Mouse (Mus musculus): ENCODE data around the gene Macrod1. TPM values are rescaled to one million over a fixed set of nuclear protein-coding genes. Genes with fewer than 3 reads are reported as not detected.
A peak's percentile ranks its signal among the peaks of the same experiment; 100 is the strongest.

The Macrod1 gene
- polyA plus RNA-seq, 1 experiment from 2014 or later: 3.6 TPM

- ATAC-seq (replicated peaks; ENCODE audit: low FRiP score) (no peak), DNase-seq (ENCODE audit: low spot score) (no peak)
- Histone ChIP-seq H3K4me2 (ENCODE audit: low read depth, low read length, severe bottlenecking) (no peak overlapping the region), H3K9me3 (ENCODE audit: control insufficient read depth, low read length) (no peaks in the 10 kb centered on the region), H3K27me3 (ENCODE audit: control insufficient read depth, insufficient read depth, low read length) (no peaks in the 10 kb centered on the region), H3K36me3 (ENCODE audit: control insufficient read depth, insufficient read depth, low read length) (no peaks in the 10 kb centered on the region), H3K4me3 (ENCODE audit: low read depth, low read length) (no peak overlapping the region), H3K27ac (ENCODE audit: low read depth, low read length) (no peak overlapping the region), H3K4me1 (replicated peaks; ENCODE audit: control insufficient read depth, insufficient read depth, low read length) (peaks cover 19% of the 10 kb centered on the region), H3K9ac (ENCODE audit: low read length) (no peak overlapping the region)
- WGBS: 79% methylated on average over 10 of the region's 10 CpGs
Observed at GRCm38 (mm10) chr19:7102039-7102438, 45.4 kb downstream of the Macrod1 start.

GRCm38 (mm10) chr19:7103349-7103992, 46.9 kb downstream of the Macrod1 start:
- no peak overlapping the region for H3K4me3 ChIP-seq (ENCODE audit: low read depth, low read length)
- peak overlapping the region; percentile 34; the same call in 1 of the 2 replicates for H3K4me2 ChIP-seq (ENCODE audit: low read depth, low read length, severe bottlenecking)

GRCm38 (mm10) chr19:7103993-7104401, 47.4 kb downstream of the Macrod1 start:
- H3K9ac ChIP-seq (ENCODE audit: low read length): peak overlapping the region; percentile 41
- ATAC-seq (replicated peaks; ENCODE audit: low FRiP score): peak; percentile 75
- peak; percentile 73 for DNase-seq (ENCODE audit: low spot score)
- H3K4me1 ChIP-seq (replicated peaks; ENCODE audit: control insufficient read depth, insufficient read depth, low read length): peaks cover 19% of the 10 kb centered on the region
- H3K9me3 ChIP-seq (ENCODE audit: control insufficient read depth, low read length): no peaks in the 10 kb centered on the region
- peak overlapping the region; percentile 34 for H3K4me2 ChIP-seq (ENCODE audit: low read depth, low read length, severe bottlenecking)
- no peak overlapping the region for H3K4me3 ChIP-seq (ENCODE audit: low read depth, low read length)
- no peaks in the 10 kb centered on the region for H3K36me3 ChIP-seq (ENCODE audit: control insufficient read depth, insufficient read depth, low read length)
- no peaks in the 10 kb centered on the region for H3K27me3 ChIP-seq (ENCODE audit: control insufficient read depth, insufficient read depth, low read length)
- H3K27ac ChIP-seq (ENCODE audit: low read depth, low read length): no peak overlapping the region
- WGBS: 16% methylated on average over 19 of the region's 19 CpGs

More at GRCm38 (mm10) chr19:7103349-7103992, 46.9 kb downstream of the Macrod1 start:
- Histone ChIP-seq H3K9ac (ENCODE audit: low read length) (peak overlapping the region; percentile 41), H3K4me1 (replicated peaks; ENCODE audit: control insufficient read depth, insufficient read depth, low read length) (peaks cover 19% of the 10 kb centered on the region), H3K9me3 (ENCODE audit: control insufficient read depth, low read length) (no peaks in the 10 kb centered on the region), H3K27ac (ENCODE audit: low read depth, low read length) (no peak overlapping the region), H3K27me3 (ENCODE audit: control insufficient read depth, insufficient read depth, low read length) (no peaks in the 10 kb centered on the region), H3K36me3 (ENCODE audit: control insufficient read depth, insufficient read depth, low read length) (no peaks in the 10 kb centered on the region)
- WGBS: 67% methylated on average over 4 of the region's 4 CpGs
- DNase-seq (ENCODE audit: low spot score) (no peak), ATAC-seq (replicated peaks; ENCODE audit: low FRiP score) (no peak)

GRCm38 (mm10) chr19:7105544-7105943, 48.9 kb downstream of the Macrod1 start, which contains the start of gene Flrt1:
TSS of gene Flrt1 (minus strand) at chr19:7105729.
- H3K4me1 ChIP-seq (replicated peaks; ENCODE audit: control insufficient read depth, insufficient read depth, low read length): peaks cover 29% of the 10 kb centered on the region
- H3K36me3 ChIP-seq (ENCODE audit: control insufficient read depth, insufficient read depth, low read length): no peaks in the 10 kb centered on the region
- no peak within 1 kb of the TSS for H3K4me3 ChIP-seq (ENCODE audit: low read depth, low read length)
- peak within 1 kb of the TSS; percentile 16; the same call in 1 of the 2 replicates for H3K9ac ChIP-seq (ENCODE audit: low read length)
- no peak for DNase-seq (ENCODE audit: low spot score)
- no peak for ATAC-seq (replicated peaks; ENCODE audit: low FRiP score)
- no peaks in the 10 kb centered on the region for H3K27me3 ChIP-seq (ENCODE audit: control insufficient read depth, insufficient read depth, low read length)
- H3K27ac ChIP-seq (ENCODE audit: low read depth, low read length): no peak within 1 kb of the TSS
- no peak within 1 kb of the TSS for H3K4me2 ChIP-seq (ENCODE audit: low read depth, low read length, severe bottlenecking)
- H3K9me3 ChIP-seq (ENCODE audit: control insufficient read depth, low read length): no peaks in the 10 kb centered on the region
- WGBS: 18% methylated on average over 9 of the region's 9 CpGs

- Histone ChIP-seq H3K4me3 (ENCODE audit: low read depth, low read length) (no peak overlapping the region), H3K27ac (ENCODE audit: low read depth, low read length) (no peak overlapping the region), H3K9ac (ENCODE audit: low read length) (no peak overlapping the region), H3K4me2 (ENCODE audit: low read depth, low read length, severe bottlenecking) (no peak overlapping the region), H3K4me1 (replicated peaks; ENCODE audit: control insufficient read depth, insufficient read depth, low read length) (peaks cover 33% of the 10 kb centered on the region), H3K36me3 (ENCODE audit: control insufficient read depth, insufficient read depth, low read length) (no peaks in the 10 kb centered on the region), H3K27me3 (ENCODE audit: control insufficient read depth, insufficient read depth, low read length) (no peaks in the 10 kb centered on the region), H3K9me3 (ENCODE audit: control insufficient read depth, low read length) (no peaks in the 10 kb centered on the region)
- WGBS: 94% methylated on average over 2 of the region's 2 CpGs
- ATAC-seq (replicated peaks; ENCODE audit: low FRiP score): no peak
- DNase-seq (ENCODE audit: low spot score): no peak
Observed at GRCm38 (mm10) chr19:7106566-7106965, 50.0 kb downstream of the Macrod1 start.

GRCm38 (mm10) chr19:7107174-7107573, 50.6 kb downstream of the Macrod1 start:
- H3K27me3 ChIP-seq (ENCODE audit: control insufficient read depth, insufficient read depth, low read length): no peaks in the 10 kb centered on the region
- H3K9ac ChIP-seq (ENCODE audit: low read length): no peak overlapping the region
- no peak overlapping the region for H3K4me3 ChIP-seq (ENCODE audit: low read depth, low read length)
- peaks cover 34% of the 10 kb centered on the region for H3K4me1 ChIP-seq (replicated peaks; ENCODE audit: control insufficient read depth, insufficient read depth, low read length)
- no peak overlapping the region for H3K4me2 ChIP-seq (ENCODE audit: low read depth, low read length, severe bottlenecking)
- DNase-seq (ENCODE audit: low spot score) (no peak), ATAC-seq (replicated peaks; ENCODE audit: low FRiP score) (no peak)
- no peak overlapping the region for H3K27ac ChIP-seq (ENCODE audit: low read depth, low read length)
- H3K9me3 ChIP-seq (ENCODE audit: control insufficient read depth, low read length): no peaks in the 10 kb centered on the region
- 91% methylated on average over 4 of the region's 4 CpGs for WGBS
- no peaks in the 10 kb centered on the region for H3K36me3 ChIP-seq (ENCODE audit: control insufficient read depth, insufficient read depth, low read length)

GRCm38 (mm10) chr19:7108114-7108905, 51.7 kb downstream of the Macrod1 start:
- no peak overlapping the region for H3K9ac ChIP-seq (ENCODE audit: low read length)
- H3K4me2 ChIP-seq (ENCODE audit: low read depth, low read length, severe bottlenecking): no peak overlapping the region
- WGBS: 60% methylated on average over 6 of the region's 6 CpGs
- DNase-seq (ENCODE audit: low spot score) (no peak), ATAC-seq (replicated peaks; ENCODE audit: low FRiP score) (no peak)
- peaks cover 43% of the 10 kb centered on the region for H3K4me1 ChIP-seq (replicated peaks; ENCODE audit: control insufficient read depth, insufficient read depth, low read length)
- H3K36me3 ChIP-seq (ENCODE audit: control insufficient read depth, insufficient read depth, low read length): no peaks in the 10 kb centered on the region
- no peaks in the 10 kb centered on the region for H3K27me3 ChIP-seq (ENCODE audit: control insufficient read depth, insufficient read depth, low read length)
- no peak overlapping the region for H3K4me3 ChIP-seq (ENCODE audit: low read depth, low read length)
- H3K27ac ChIP-seq (ENCODE audit: low read depth, low read length): no peak overlapping the region
- H3K9me3 ChIP-seq (ENCODE audit: control insufficient read depth, low read length): no peaks in the 10 kb centered on the region

- Histone ChIP-seq H3K27ac (ENCODE audit: low read depth, low read length) (no peak overlapping the region), H3K4me3 (ENCODE audit: low read depth, low read length) (no peak overlapping the region), H3K9ac (ENCODE audit: low read length) (peak overlapping the region; percentile 4; the same call in 1 of the 2 replicates), H3K4me2 (ENCODE audit: low read depth, low read length, severe bottlenecking) (no peak overlapping the region), H3K4me1 (replicated peaks; ENCODE audit: control insufficient read depth, insufficient read depth, low read length) (peaks cover 45% of the 10 kb centered on the region), H3K9me3 (ENCODE audit: control insufficient read depth, low read length) (no peaks in the 10 kb centered on the region), H3K36me3 (ENCODE audit: control insufficient read depth, insufficient read depth, low read length) (no peaks in the 10 kb centered on the region), H3K27me3 (ENCODE audit: control insufficient read depth, insufficient read depth, low read length) (no peaks in the 10 kb centered on the region)
- 4% methylated on average over 5 of the region's 5 CpGs for WGBS
- ATAC-seq (replicated peaks; ENCODE audit: low FRiP score) (no peak), DNase-seq (ENCODE audit: low spot score) (no peak)
Observed at GRCm38 (mm10) chr19:7110097-7110496, 53.5 kb downstream of the Macrod1 start.
